Mouse (Mus musculus) heart, adult 2 months (tissue): ENCODE measurements at regions not wholly inside any gene's neighbourhood (a gene's known extent, or its start where the extent isn't known, plus 50 kb on each side); places are given as distances from the start of the nearest gene placed in this dataset.

Experiments used
- CTCF ChIP-seq: fragments of 200-600 bp; IDR thresholded peaks from 2 replicates; pipeline ENCODE4 v1.8.1; 2022; ENCODE audit warnings: antibody characterized with exemption, mild to moderate bottlenecking, moderate library complexity
- EP300 ChIP-seq: fragments of 200-500 bp; IDR thresholded peaks from 2 replicates; pipeline ENCODE4 v1.6.1; 2011; ENCODE audit warnings: low read depth, low read length, control low read depth; ENCODE audit not compliant: insufficient read depth
- POLR2A ChIP-seq: fragments of 200-500 bp; IDR thresholded peaks from 2 replicates; pipeline ENCODE4 v1.6.1; 2011; ENCODE audit warnings: mild to moderate bottlenecking, low read depth, low read length, control low read depth; ENCODE audit not compliant: insufficient read depth

- TF ChIP-seq CTCF (no peak), POLR2A (no peak), EP300 (no peak)
Observed at GRCm38 (mm10) chr6:31043368-31043767, 84.5 kb upstream of the Klf14 start.
